Mouse (Mus musculus) ES-Bruce4 (cell line): ENCODE measurements around the gene Romo1.

Source experiments
- CTCF ChIP-seq: IDR thresholded peaks from one replicate; pipeline ENCODE4 v1.8.1; 2011; ENCODE audit warnings: low read depth, low read length
- EP300 ChIP-seq: IDR thresholded peaks from 2 replicates; pipeline ENCODE4 v1.6.1; 2011; ENCODE audit warnings: low read depth, low read length; ENCODE audit not compliant: insufficient read depth
- POLR2A ChIP-seq: IDR thresholded peaks from one replicate; pipeline ENCODE4 v1.8.1; 2011; ENCODE audit warnings: low read length; ENCODE audit not compliant: insufficient read depth

GRCm38 (mm10) chr2:156151538-156151937 is 7.7 kb downstream of the Romo1 start:
- TF ChIP-seq CTCF (no peak), POLR2A (no peak), EP300 (no peak)
